Mouse (Mus musculus): Measurements from ENCODE around the gene Il18bp.

Gene Il18bp

DNA sequence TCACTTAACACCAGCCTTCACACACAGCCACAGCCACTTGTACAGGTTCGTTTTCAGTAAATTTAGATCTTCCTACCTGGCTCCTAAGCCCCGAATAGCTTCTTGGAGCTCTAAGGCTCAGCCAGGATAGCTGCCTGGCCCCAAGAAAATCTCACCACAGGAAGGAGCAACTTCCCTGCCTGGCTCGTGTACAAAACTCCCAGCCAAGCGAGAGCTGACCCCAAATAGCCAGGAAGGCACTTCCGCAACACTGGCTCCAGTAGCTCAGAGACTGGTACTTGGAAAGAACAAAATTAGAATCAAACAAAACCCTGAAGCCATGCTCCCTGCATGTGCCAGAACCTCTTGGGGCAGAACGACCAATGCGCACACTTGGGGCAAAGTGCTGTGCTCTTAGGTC lies 456 bp downstream of the Il18bp start:
- CTCF ChIA-PET = interaction anchor here in 2 of 4 experiments (0.7 to 1.4 kb wide), 2 partner anchors 9 to 20 kb away, joined by 3 to 5 read pairs; no protein-coding TSS in a partner anchor
- POLR2A ChIA-PET = interaction anchor here in 2 of 4 experiments (0.7 to 4.9 kb wide), 10 partner anchors 9 to 355 kb away, joined by 3 to 32 read pairs (median 6); partner anchors contain the start of gene Clpb (in 1 of the 2)

DNA sequence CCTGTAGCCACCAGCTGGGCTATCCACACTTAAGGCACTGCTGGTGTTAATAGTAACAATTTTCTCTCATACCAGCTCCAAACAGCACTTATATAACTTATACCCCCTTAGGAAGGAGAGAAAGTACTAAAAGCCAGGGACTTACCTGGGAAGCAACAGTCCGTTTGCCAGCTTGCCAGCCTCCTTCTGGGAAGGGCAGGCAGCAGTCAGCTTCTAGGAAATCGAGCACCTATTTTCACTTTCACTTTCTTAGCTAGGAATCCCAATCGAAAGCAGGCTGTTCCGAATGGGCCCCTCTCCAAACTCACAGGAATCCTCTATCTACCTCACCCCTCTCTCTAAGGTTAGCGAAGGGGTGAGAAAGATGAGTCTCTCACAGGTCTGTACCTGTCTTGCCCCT lies 1.0 kb downstream of the Il18bp start:
- ChIA-PET CTCF (interaction anchor here in 2 of 4 experiments (1.0 to 3.0 kb wide), 3 partner anchors 9 to 19 kb away, joined by 4 to 12 read pairs (median 5); no protein-coding TSS in a partner anchor), POLR2A (interaction anchor here in 2 of 4 experiments (0.6 to 4.9 kb wide), 12 partner anchors 9 to 67 kb away, joined by 3 to 32 read pairs (median 6); no protein-coding TSS in a partner anchor)

GRCm38 (mm10) chr7:102016936-102017335 lies 1.6 kb downstream of the Il18bp start:
- ChIA-PET CTCF (interaction anchor here in 2 of 4 experiments (1.0 to 3.0 kb wide), 3 partner anchors 8 to 19 kb away, joined by 4 to 12 read pairs (median 5); no protein-coding TSS in a partner anchor), POLR2A (interaction anchor here in 2 of 4 experiments (0.6 to 4.9 kb wide), 11 partner anchors 8 to 67 kb away, joined by 3 to 32 read pairs (median 6); no protein-coding TSS in a partner anchor)

- CTCF ChIA-PET = interaction anchor here in 3 of 4 experiments (0.6 to 3.0 kb wide), 5 partner anchors 15 to 79 kb away, joined by 3 to 12 read pairs (median 3); no protein-coding TSS in a partner anchor
Observed at GRCm38 (mm10) chr7:102014995-102015394, 3.5 kb downstream of the Il18bp start.

DNA sequence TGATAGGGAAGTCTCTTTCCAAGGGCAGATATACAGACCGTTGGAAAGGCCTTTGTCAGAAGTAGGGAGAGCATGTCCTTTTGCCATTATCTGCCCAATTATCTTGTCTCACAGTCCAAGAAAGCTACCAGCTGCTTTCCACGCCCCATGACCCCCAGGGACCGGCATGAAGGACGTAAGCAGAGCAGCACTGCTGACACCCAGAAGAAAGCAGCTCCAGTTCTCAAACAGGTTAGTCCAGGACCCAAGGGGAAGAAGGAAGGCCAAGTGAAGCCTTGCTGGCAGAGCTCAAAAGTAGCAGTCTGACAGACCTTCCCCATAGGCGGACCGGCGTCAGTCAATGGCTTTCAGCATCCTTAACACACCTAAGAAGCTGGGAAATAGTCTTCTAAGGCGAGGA lies 5.1 kb downstream of the Il18bp start:
- POLR2A ChIA-PET = interaction anchor here in 3 of 4 experiments (0.8 to 7.7 kb wide), 11 partner anchors 9 to 99 kb away, joined by 3 to 64 read pairs (median 8); partner anchors contain the start of genes Rnf121 (in 1 of the 3), Xndc1 (in 1 of the 3) and Xntrpc (in 1 of the 3)
- CTCF ChIA-PET = interaction anchor here in 2 of 4 experiments (1.0 to 1.5 kb wide), 2 partner anchors 15 to 95 kb away, joined by 3 to 5 read pairs; no protein-coding TSS in a partner anchor

More at GRCm38 (mm10) chr7:102014995-102015394, 3.5 kb downstream of the Il18bp start:
- POLR2A ChIA-PET = interaction anchor here in 2 of 4 experiments (0.6 to 7.7 kb wide), 14 partner anchors 9 to 89 kb away, joined by 3 to 64 read pairs (median 6); no protein-coding TSS in a partner anchor

GRCm38 (mm10) chr7:102011855-102012254 lies 6.6 kb downstream of the Il18bp start:
- POLR2A ChIA-PET = interaction anchor here in 3 of 4 experiments (1.3 to 7.7 kb wide), 7 partner anchors 10 to 33 kb away, joined by 3 to 64 read pairs (median 7); no protein-coding TSS in a partner anchor
- CTCF ChIA-PET = interaction anchor here (0.6 to 1.4 kb wide), 5 partner anchors 12 to 14 kb away, joined by 3 to 5 read pairs (median 3); no protein-coding TSS in a partner anchor

DNA sequence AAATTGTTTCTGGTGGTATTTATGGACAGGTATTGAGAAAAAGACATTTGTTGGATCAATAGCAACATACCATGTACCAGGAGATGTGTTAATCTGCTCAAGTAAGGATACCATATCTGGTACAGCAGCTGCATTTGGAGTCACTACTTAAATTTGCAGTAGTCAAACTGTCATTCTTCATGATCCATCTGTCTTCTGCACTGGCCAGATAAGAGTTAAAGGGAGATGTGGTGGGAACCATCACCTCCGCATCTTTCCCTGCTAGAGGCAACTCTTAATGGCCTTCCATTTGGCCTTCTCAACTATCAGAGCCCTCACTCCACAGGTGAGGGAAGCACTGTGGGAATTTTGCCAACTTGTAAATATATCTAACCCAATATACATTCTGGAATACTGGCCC lies 12.0 kb downstream of the Il18bp start:
- CTCF ChIA-PET = interaction anchor here in 1 of 4 experiments (1.5 kb wide), 1 partner anchor 8 kb away, joined by 6 read pairs; no protein-coding TSS in a partner anchor

GRCm38 (mm10) chr7:102000921-102001630 lies 17.4 kb downstream of the Il18bp start:
- ChIA-PET POLR2A (interaction anchor here (0.6 to 5.1 kb wide), 31 partner anchors 8 to 1183 kb away, joined by 3 to 64 read pairs (median 4); partner anchors contain the start of genes Il18bp (in 2 of the 4), Phox2a (in 2 of the 4), Art1 (in 1 of the 4) and Nup98 (in 1 of the 4)), CTCF (interaction anchor here (0.5 to 3.2 kb wide), 12 partner anchors 10 to 339 kb away, joined by 3 to 28 read pairs (median 4); no protein-coding TSS in a partner anchor)

More for the DNA sequence above, 12.0 kb downstream of the Il18bp start:
- POLR2A ChIA-PET = interaction anchor here in 1 of 4 experiments (0.6 to 3.3 kb wide), 3 partner anchors 11 to 30 kb away, joined by 4 to 14 read pairs (median 5); partner anchors contain the start of gene Il18bp

DNA sequence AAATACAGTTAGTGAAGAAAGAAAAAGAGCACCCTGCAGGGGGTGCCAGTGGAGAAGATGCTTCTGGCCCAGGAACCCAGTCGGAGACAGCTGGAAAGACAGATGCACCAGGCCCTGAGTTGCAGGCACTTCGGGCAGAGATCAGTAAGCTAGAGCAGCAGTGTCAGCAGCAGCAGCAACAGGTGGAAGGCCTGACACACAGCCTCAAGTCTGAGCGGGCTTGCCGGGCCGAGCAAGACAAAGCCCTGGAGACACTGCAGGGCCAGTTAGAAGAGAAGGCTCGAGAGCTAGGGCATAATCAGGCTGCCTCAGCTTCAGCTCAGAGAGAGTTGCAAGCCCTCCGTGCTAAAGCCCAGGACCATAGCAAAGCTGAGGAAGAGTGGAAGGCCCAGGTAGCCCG lies 18.2 kb downstream of the Il18bp start:
- ChIA-PET POLR2A (interaction anchor here (0.6 to 5.1 kb wide), 31 partner anchors 9 to 1183 kb away, joined by 3 to 64 read pairs (median 4); partner anchors contain the start of genes Il18bp (in 2 of the 4), Phox2a (in 2 of the 4), Art1 (in 1 of the 4) and Nup98 (in 1 of the 4)), CTCF (interaction anchor here (0.8 to 3.2 kb wide), 16 partner anchors 10 to 338 kb away, joined by 3 to 28 read pairs (median 4); no protein-coding TSS in a partner anchor)

- CTCF ChIA-PET = interaction anchor here (0.5 to 3.2 kb wide), 29 partner anchors 9 to 443 kb away, joined by 3 to 28 read pairs (median 4); no protein-coding TSS in a partner anchor
- POLR2A ChIA-PET = interaction anchor here (0.7 to 5.1 kb wide), 31 partner anchors 9 to 336 kb away, joined by 3 to 64 read pairs (median 5); partner anchors contain the start of genes Art1 (in 1 of the 4), Clpb (in 1 of the 4), Il18bp (in 1 of the 4) and Phox2a (in 1 of the 4)
Observed at GRCm38 (mm10) chr7:101999461-102000151, 18.9 kb downstream of the Il18bp start.

DNA sequence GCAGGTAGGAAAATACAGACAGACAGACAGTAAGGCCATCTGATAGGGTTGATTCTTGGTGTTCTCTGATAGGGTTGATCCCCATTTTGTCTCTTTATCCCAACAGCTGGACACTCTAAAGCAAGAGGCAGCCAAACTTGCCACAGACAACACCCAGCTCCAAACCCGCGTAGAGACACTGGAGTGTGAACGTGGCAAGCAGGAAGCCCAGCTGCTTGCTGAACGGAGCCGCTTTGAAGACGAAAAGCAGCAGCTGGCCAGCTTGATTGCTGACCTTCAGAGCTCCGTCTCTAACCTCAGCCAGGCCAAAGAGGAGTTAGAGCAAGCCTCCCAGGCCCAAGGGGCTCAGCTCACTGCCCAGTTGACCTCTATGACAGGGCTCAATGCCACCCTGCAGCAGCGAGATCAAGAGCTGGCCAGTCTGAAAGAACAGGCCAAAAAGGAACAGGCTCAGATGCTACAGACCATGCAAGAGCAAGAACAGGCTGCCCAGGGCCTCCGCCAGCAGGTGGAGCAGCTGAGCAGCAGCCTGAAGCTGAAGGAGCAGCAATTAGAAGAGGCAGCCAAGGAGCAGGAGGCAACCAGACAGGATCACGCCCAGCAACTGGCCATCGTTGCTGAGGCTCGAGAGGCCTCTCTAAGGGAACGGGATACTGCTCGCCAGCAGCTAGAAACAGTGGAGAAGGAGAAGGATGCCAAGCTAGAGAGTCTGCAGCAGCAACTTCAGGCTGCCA lies 20.1 kb downstream of the Il18bp start:
- CTCF ChIA-PET = interaction anchor here (0.5 to 3.2 kb wide), 62 partner anchors 8 to 976 kb away, joined by 3 to 28 read pairs (median 4); partner anchors contain the start of gene Il18bp (in 1 of the 4)
- POLR2A ChIA-PET = interaction anchor here in 3 of 4 experiments (0.6 to 5.1 kb wide), 26 partner anchors 10 to 335 kb away, joined by 3 to 64 read pairs (median 4); partner anchors contain the start of genes Rnf121 (in 2 of the 3), Xndc1 (in 2 of the 3), Clpb (in 1 of the 3) and Il18bp (in 1 of the 3)

DNA sequence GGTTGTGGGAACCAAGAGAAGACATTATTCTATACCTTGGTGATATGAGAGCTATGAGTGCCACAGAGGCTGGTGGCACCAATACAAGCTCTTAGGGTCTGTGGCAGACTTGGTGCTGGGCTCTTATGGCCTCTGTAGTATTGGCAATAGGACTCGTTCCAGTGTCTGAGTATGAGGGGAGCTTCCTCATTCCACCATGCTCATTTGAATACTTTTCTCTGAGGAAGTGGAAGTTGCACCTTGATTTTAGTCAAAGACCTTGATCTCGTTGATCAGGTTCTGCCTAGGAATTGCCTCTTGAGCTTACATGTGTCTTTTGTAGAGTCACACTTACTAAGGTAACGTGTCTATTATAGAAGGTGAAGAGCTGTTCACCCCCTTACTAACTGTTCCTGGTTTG lies 24.2 kb downstream of the Il18bp start:
- ChIA-PET CTCF (no interaction called here), POLR2A (interaction anchor here in 1 of 4 experiments (1.4 to 3.0 kb wide), 3 partner anchors 9 to 20 kb away, joined by 4 to 12 read pairs (median 10); no protein-coding TSS in a partner anchor)

DNA sequence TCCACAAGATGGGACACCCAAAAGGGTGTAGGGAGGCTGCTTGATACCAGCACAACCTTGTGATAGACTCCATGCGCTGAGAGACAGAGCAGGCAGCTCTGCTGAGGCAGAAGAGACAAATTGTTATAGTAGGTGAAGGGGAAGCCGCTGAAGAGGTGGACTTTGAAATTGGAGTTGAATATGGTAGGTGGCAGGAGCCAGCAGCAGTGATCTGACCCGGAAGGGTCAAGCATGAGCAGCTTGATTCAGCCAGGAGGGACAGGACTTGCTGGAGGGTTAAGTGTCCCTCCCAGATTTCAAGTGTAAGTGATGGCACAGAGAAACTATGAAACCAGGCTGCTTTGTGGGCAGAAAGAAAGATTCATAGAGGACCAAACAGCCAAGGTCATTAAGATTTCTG lies 33.4 kb downstream of the Il18bp start:
- POLR2A ChIA-PET = interaction anchor here in 2 of 4 experiments (0.9 to 3.2 kb wide), 14 partner anchors 9 to 116 kb away, joined by 3 to 23 read pairs (median 4); partner anchors contain the start of genes Rnf121 (in 1 of the 2), Xndc1 (in 1 of the 2) and Xntrpc (in 1 of the 2)
- CTCF ChIA-PET = interaction anchor here in 3 of 4 experiments (1.3 to 4.8 kb wide), 3 partner anchors 13 to 14 kb away, joined by 4 to 28 read pairs (median 10); no protein-coding TSS in a partner anchor

DNA sequence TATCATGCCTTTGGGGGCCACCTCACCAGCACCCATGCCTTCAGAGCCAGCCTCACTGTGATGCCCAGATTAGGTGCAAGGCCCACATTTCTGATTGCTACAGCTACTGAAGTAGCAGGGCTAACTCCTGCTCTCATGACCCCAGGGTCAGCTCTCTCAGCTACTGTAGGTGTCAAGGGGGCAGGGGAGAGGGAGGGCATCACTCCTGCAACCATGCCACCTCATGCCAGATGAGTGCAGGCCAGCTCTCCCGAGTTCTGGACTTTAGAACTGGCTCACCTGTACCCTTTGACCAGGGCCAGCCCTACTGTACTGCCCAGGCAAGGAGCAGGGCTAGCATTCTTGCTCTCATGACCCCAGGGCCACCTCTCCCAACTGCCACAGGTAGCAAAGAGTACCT lies 35.8 kb downstream of the Il18bp start:
- POLR2A ChIA-PET = interaction anchor here in 2 of 4 experiments (0.9 to 1.2 kb wide), 5 partner anchors 12 to 98 kb away, joined by 3 read pairs; no protein-coding TSS in a partner anchor
- CTCF ChIA-PET = interaction anchor here in 2 of 4 experiments (0.6 to 4.8 kb wide), 4 partner anchors 16 to 65 kb away, joined by 3 to 28 read pairs (median 6); no protein-coding TSS in a partner anchor

- POLR2A ChIA-PET = interaction anchor here in 2 of 4 experiments (0.8 to 1.7 kb wide), 4 partner anchors 9 to 22 kb away, joined by 3 to 4 read pairs (median 4); no protein-coding TSS in a partner anchor
- CTCF ChIA-PET = interaction anchor here in 1 of 4 experiments (1.6 kb wide), 1 partner anchor 24 kb away, joined by 4 read pairs; no protein-coding TSS in a partner anchor
Observed at GRCm38 (mm10) chr7:101974505-101974904, 44.0 kb downstream of the Il18bp start.

DNA sequence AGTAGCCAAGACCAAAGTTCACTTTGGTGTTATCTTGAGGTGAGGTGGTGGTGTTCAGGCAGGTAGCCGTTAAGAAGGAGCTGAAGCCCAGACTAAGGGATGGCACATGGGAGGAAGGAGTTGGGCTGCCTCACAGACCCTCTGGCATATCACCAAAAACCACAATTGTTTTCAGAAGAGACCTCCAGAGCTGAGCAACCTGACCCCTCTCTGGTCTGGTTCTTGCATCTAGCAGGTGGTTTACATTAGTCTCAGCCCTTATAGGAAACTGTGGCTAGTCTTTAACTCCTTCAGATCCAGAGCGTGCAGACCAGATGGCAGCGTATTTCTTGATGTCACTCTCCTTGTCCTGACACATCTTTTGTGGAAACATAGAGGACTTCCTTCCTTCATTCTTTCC lies 44.8 kb downstream of the Il18bp start:
- ChIA-PET POLR2A (interaction anchor here in 2 of 4 experiments (0.6 to 1.1 kb wide), 5 partner anchors 9 to 73 kb away, joined by 3 to 5 read pairs (median 4); no protein-coding TSS in a partner anchor), CTCF (interaction anchor here in 1 of 4 experiments (1.6 kb wide), 1 partner anchor 25 kb away, joined by 4 read pairs; no protein-coding TSS in a partner anchor)
